Mouse (Mus musculus): ENCODE data around the gene Ajuba.

Gene Ajuba

GRCm38 (mm10) chr14:54592319-54592934 is 15.1 kb upstream of the Ajuba start:
- in situ Hi-C loops (cut with MboI, MseI): no loop called here

- in situ Hi-C loops (cut with MboI, MseI): no loop called here
These were observed 13.7 kb upstream of the Ajuba start for GRCm38 (mm10) chr14:54591056-54591455.

- in situ Hi-C loops (cut with MboI, MseI): no loop called here
These were observed 6.5 kb upstream of the Ajuba start for GRCm38 (mm10) chr14:54583681-54584338.

- in situ Hi-C loops (cut with MboI, MseI): no loop called here
These were observed 5.2 kb upstream of the Ajuba start for GRCm38 (mm10) chr14:54582536-54582935.

DNA sequence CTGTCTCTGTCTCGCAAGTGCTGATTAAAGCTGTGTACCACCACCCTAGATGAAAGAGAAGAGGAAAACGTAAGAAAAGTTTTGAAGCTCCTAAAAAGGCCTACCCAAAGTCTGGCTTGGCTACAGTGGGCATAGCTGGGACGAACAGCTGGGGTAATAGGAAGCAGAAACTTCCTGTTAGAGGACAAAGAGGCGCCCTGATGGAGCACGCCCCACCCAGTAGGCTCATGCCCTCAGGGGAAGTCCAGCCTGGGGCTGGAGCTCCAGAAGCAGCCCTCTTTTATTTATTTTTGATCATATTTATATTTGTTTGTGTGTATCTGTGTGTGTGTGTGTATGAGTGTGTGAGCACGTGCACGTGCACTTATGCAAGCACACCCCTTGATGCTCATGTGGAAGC is 2.3 kb upstream of the Ajuba start:
- in situ Hi-C loops (cut with MboI, MseI): no loop called here

DNA sequence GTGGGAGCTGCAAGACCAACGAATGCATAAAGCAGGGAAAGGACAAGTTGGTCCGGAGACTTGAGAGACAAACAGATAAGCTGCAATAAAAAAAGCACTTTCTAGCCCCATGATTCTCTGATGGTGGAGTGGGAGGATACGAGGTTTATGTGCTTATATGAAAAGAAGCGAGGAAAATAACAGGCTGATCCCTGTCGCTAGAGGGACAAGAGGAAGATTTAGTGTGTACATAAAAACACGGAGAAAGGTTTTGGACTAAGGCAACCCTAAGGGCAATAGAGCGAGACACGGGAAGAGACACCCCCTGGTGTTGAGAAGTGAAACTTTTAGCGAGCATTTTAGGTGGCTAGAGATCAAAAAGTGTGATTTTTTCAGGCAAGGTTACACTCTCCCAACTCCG is 705 bp upstream of the Ajuba start:
- in situ Hi-C loops (cut with MboI, MseI): no loop called here

DNA sequence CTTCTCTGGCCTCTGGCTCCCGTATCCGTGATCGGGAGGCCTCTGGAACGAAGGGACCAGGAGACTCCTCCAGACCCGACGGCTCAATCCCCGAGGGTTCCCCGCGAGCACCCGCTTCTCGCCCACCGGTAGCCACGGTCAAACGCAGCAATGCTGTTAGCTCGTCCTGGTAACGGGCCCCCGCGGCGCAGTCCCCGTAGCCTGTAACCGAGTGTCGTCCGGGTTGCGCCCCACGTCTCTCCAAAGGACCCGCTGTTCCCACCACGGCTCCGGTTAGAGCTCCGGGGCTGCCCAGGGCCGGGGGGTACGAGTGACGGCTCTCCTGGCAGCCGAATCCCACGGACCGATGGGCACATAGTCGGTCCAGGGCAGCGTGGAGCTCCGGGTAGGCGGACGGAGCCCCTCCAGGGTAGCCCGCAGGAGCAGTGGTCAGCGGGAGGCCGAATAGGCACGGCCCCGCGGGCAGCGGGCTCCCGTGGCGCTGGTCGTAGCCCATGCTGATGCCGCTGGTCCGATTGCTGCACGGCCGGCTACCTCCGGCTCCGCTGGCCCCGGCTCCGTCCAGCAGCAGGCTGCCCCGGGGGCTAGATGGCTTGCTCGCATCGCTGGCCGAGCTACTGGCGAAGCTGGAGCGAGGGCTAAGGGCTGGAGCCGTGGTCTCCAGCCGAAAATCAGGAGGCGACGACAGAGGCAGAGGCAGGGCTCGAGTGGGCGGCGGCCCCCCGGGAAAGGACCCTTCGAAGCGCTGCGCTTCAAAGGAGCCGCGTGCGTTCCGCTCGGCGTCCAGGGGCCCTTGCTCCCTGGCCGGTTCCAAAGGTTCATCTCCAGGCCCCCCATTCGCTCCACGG is 893 bp downstream of the Ajuba start:
- in situ Hi-C loops (cut with MboI, MseI): no loop called here

DNA sequence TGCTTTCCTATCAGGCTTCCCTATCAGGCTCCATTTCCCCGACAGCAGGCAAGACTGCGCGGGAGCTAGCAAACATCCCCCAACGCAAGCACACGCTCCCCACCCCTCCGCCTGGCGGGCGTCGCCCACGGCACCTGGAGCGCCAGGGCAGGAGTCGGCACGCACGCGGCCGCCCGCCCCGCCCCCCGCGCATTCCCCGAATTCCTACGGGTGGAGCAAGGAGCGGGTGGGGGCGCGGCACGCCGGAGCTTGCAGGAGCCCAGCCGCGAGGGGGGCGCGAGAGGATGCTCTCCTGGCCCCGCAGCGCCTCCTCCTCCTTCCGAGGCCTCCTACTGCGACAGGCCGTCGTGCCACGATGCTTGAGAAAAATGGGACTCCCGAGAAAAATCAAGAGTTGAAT is 1.7 kb downstream of the Ajuba start:
- in situ Hi-C loops (cut with MboI, MseI): no loop called here

DNA sequence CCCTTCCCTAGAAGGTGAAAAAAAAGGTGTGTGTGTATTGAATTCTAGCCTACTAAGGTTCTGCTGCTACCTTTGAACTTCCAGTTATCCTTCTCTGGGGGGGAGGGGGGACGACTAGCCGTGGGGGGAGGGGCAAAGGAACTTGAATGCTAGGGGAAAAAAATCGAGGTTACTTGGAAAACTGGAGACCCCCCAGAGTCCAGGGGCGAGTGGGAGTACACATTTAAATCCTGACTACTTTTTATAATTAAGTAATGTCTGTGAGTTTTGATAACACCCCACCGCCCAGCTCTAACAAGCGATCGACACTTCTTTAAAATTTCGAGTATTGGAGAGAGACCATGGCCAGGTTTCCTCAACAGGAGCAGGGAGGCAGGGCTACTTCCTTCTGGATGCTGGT is 2.3 kb downstream of the Ajuba start:
- in situ Hi-C loops (cut with MboI, MseI): no loop called here

GRCm38 (mm10) chr14:54574253-54574652 is 3.1 kb downstream of the Ajuba start:
- in situ Hi-C loops (cut with MboI, MseI): loop anchor here (5.0 kb wide), 2 partner anchors 63 to 68 kb away; partner anchors contain the start of genes Cdh24 (in 1 of the 2) and Gm17606 (in 1 of the 2)

- in situ Hi-C loops (cut with MboI, MseI): loop anchor here (5.0 kb wide), 2 partner anchors 64 to 69 kb away; partner anchors contain the start of genes Cdh24 (in 1 of the 2) and Gm17606 (in 1 of the 2)
These were observed 4.3 kb downstream of the Ajuba start for GRCm38 (mm10) chr14:54572790-54573736.

DNA sequence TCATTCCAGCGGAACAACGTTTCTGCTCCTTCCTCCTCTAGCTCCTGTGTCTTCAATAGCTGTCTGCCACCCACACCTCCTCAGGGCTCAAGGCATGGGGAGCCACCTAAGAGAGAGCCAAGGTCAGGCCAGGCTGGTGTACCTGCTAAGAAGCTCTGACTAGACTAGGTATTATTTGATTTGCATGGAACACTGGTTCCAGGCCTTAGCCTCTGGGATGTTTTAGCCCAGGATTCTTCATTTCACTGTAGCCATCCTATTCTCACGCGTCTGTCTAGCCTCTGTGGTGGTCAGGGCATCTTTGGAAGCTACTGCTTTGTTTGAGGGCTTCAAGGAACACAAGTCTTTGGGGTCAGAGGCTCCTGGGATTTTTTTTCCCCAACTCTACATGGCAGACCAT is 5.2 kb downstream of the Ajuba start:
- in situ Hi-C loops (cut with MboI, MseI): loop anchor here (5.0 kb wide), 2 partner anchors 65 to 70 kb away; partner anchors contain the start of genes Cdh24 (in 1 of the 2) and Gm17606 (in 1 of the 2)

GRCm38 (mm10) chr14:54569451-54570392 is 7.6 kb downstream of the Ajuba start:
- in situ Hi-C loops (cut with MboI, MseI): loop anchor here (5.0 kb wide), 2 partner anchors 68 to 73 kb away; partner anchors contain the start of genes Cdh24 (in 1 of the 2) and Gm17606 (in 1 of the 2)

DNA sequence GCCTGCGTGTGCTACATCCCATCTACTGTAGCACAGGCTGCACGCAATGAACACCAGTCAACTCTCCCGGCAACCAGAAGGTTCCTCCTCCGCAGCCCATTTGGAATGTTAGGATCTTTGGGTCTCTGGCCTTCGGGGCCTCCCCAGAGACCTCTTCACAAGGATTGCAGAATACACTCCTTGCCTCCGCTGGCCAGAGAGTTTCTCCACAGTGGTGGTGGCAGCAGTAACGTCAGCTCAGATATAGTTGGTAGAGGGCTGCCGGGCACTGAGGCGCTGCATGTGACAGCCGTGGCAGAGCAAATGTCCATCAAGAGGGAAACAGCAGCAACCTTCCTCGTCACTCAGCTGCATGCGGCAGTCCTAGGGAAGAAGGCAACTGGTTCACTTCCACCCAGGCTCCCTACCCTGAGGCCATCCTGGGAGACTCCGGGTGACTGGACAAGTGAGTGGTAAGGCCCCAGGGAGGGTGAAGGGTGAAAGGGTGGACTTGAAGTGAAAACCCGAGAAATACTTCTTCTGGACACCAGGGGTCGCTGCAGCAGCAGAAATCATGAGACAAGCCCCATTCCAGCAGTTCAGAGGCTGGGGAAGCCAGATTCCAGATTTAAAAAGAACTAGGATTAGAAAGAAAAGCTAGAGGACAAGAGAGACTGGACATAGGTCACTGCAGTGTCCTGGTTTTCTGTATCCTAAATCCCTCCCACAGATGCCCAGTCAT is 8.5 kb downstream of the Ajuba start:
- in situ Hi-C loops (cut with MboI, MseI): no loop called here

DNA sequence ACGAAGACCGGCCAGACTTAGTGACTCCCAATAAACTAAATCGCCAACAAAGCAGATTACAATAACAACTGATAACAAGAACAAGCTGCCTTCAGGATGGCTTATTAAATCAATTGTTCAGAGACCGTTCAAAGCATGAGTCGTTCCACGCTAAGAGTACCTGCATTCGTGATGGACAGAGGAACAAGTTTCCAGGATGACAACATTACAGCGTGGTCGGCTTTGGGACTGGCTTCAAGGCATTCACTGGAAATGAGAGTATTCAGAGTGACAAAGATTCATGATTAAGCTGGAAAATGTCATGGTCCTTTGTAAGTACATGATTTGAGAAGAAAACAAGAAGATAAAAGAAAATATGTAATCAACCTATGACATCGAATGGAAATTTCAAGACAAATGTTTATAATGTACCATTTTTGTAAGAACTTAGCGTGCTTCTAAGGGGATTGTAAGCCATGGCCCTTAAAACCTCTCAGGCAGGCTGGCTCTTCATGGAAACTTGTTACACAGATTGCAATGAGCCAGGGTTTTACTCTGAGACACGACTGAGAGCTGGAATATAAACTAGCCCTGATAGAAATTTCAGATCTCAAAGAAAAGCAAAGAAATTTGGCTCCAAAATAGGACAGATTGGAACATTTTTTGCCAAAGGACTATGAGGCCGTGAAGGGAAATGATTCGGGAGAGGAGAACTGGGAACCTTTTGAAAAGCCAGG is 16.7 kb downstream of the Ajuba start:
- in situ Hi-C loops (cut with MboI, MseI): no loop called here

DNA sequence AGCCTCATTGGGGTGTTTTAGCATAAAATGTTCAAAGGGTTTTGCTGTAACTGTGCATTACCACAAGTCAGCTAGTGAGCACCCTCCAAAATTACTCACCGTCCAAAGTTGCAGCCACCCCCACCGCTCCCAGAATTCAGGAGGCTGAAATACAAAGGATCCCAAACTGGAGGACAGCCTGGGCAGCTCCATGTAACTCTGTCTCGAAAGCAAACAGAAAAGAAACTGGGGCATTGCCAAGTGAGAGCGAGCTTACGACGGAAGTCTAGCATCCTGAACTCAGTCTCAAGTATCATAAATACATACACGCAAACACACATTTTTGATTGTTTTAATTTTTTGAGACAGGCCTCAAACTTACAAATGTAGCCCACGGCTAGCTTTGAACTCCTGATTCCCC is 20.0 kb downstream of the Ajuba start:
- in situ Hi-C loops (cut with MboI, MseI): no loop called here

DNA sequence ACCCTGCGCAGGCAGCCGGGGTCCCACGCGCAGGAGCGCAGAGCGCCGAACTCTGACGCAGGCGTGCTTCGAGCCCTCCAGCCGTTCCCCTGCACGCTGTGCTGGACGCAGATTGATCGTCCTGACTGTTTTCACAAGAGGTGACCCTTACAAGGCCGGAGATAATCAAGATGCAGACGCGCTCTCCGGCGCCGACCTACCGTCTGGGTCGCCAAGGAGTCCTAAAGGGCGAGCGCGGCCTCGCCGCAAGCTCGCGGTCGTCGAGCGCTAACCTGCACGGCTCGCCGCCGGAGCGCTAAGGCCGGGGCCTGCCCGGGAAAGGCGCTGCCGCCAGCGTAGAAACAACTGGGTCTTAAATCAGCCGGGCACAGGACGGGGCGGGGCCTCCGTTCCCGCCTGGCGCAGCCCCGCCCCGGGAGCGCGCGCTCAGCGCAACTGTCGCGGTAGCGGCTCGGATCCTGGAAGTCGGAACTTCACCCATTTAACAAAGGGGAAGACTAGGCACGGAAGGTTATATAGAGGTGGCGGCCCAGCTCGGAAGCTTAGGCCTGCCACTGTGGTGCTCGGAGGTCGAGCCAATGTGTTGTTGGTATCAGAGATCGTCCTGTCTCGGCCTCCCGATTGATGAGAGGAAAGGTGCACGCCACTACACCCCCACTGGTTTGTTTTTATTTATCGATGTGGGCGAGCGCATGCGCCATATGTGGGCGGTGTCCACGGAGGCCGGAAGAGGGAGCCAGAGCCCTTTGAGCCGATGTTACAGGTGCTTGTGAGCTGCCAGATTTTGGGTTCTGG is 23.2 kb downstream of the Ajuba start, which contains the start of gene Haus4:
Gene Haus4, minus strand, starts transcription at position 642 of the 795 bp plus-strand sequence.
- in situ Hi-C loops (cut with MboI, MseI): no loop called here
